Mouse (Mus musculus) G1E (cell line): ENCODE data around the gene Pgap3. TPM values are rescaled to one million over a fixed set of nuclear protein-coding genes. Genes with fewer than 3 reads are reported as not detected.

Experiments
- ATAC-seq: 2 replicates; pipeline ENCODE4 v1.8.0; 2016; ENCODE audit warnings: mild to moderate bottlenecking; ENCODE audit not compliant: insufficient number of reproducible peaks, poor library complexity, low FRiP score, severe bottlenecking; ENCODE audit errors: extremely low read depth
- DNase-seq: peaks from one replicate; pipeline ENCODE4 v3.0.0; 2012; ENCODE audit warnings: low spot score
- H3K27me3 ChIP-seq: 2 replicates; pipeline ENCODE4 v1.6.1; 2012; ENCODE audit warnings: mild to moderate bottlenecking, low read length, inconsistent platforms; ENCODE audit not compliant: insufficient read depth
- H3K36me3 ChIP-seq: replicated peaks from 2 replicates; pipeline ENCODE3; 2012; ENCODE audit warnings: mild to moderate bottlenecking, inconsistent platforms
- H3K4me1 ChIP-seq: 2 replicates; pipeline ENCODE4 v1.6.1; 2012; ENCODE audit warnings: low read depth, low read length, inconsistent platforms, mixed read lengths; ENCODE audit not compliant: insufficient read depth
- H3K4me3 ChIP-seq: 2 replicates; pipeline ENCODE4 v1.5.1; 2012; ENCODE audit warnings: low read depth, mild to moderate bottlenecking, inconsistent platforms, low read length, moderate library complexity, mixed read lengths
- H3K9me3 ChIP-seq: replicated peaks from 2 replicates; pipeline ENCODE4 v1.6.1; 2012; ENCODE audit warnings: inconsistent platforms
- CTCF ChIP-seq: IDR thresholded peaks from 2 replicates; pipeline ENCODE4 v1.5.1; 2012; ENCODE audit warnings: low read depth, low read length, inconsistent platforms, mixed read lengths
- GATA1 ChIP-seq: IDR thresholded peaks from 2 replicates; pipeline ENCODE4 v1.6.1; 2012; ENCODE audit warnings: borderline replicate concordance, low read length, inconsistent platforms, mixed read lengths
- GATA2 ChIP-seq: IDR thresholded peaks from 2 replicates; pipeline ENCODE4 v1.6.1; 2012; ENCODE audit warnings: low read depth, low read length, inconsistent platforms, borderline replicate concordance
- POLR2AphosphoS5 ChIP-seq: IDR thresholded peaks from 2 replicates; pipeline ENCODE4 v1.6.1; 2012; ENCODE audit warnings: low read depth, low read length, inconsistent platforms; ENCODE audit not compliant: insufficient replicate concordance
- TAL1 ChIP-seq: conservative IDR thresholded peaks from 2 replicates; pipeline ENCODE4 v1.6.1; 2012; ENCODE audit warnings: low read depth, low read length, inconsistent platforms, mixed read lengths
- polyA plus RNA-seq: library from polyadenylated mRNA; stranded (reverse); fragments of >175 nt; gene quantifications from 2 replicates; pipeline ENCODE4 v1.2.3, GENCODE M21; 2012
- total RNA-seq, 2 experiments: library from RNA; stranded (forward) in 1 of 2; stranded (reverse) in 1 of 2; fragments of 200-1000 nt in 1 of 2; fragments of >200 nt in 1 of 2; fragmentation: Nextera tagmentation in 1 of 2; gene quantifications; 2 replicates each; pipeline ENCODE4 v1.2.3; 2014 to 2017

Pgap3 gene
- total and polyA plus RNA-seq, 3 experiments = 2.7 to 9.1 (median 7.4) TPM

- no peak for DNase-seq
- peaks cover 56% of the 10 kb centered on the region for H3K27me3 ChIP-seq
Measured at GRCm38 (mm10) chr11:98431743-98432502, 31.6 kb upstream of the Pgap3 start.

GRCm38 (mm10) chr11:98428436-98428835 is 28.1 kb upstream of the Pgap3 start:
- TF ChIP-seq POLR2AphosphoS5 (no peak), GATA2 (no peak), CTCF (no peak)
- peaks cover 56% of the 10 kb centered on the region for H3K27me3 ChIP-seq

More at GRCm38 (mm10) chr11:98431743-98432502, 31.6 kb upstream of the Pgap3 start:
- no peak for TF ChIP-seq GATA1
- no peak for TF ChIP-seq POLR2AphosphoS5
- TF ChIP-seq GATA2 = no peak
- TF ChIP-seq TAL1 = no peak
- TF ChIP-seq CTCF = no peak
- Histone ChIP-seq H3K4me3 (no peak overlapping the region), H3K9me3 (no peaks in the 10 kb centered on the region), H3K36me3 (peaks cover 8% of the 10 kb centered on the region), H3K4me1 (0 out of 2 replicates have a peak, but pooled peaks cover 3% of the 10 kb centered on the region)
- no peak for ATAC-seq

GRCm38 (mm10) chr11:98426592-98426991 is 26.3 kb upstream of the Pgap3 start:
- no peaks in the 10 kb centered on the region for H3K36me3 ChIP-seq
- H3K4me3 ChIP-seq = no peak overlapping the region
- H3K4me1 ChIP-seq = no peaks in the 10 kb centered on the region
- TF ChIP-seq GATA1 (no peak), POLR2AphosphoS5 (no peak), TAL1 (no peak), CTCF (no peak), GATA2 (no peak)
- DNase-seq (no peak), ATAC-seq (no peak)
- peaks cover 52% of the 10 kb centered on the region for H3K27me3 ChIP-seq
- no peaks in the 10 kb centered on the region for H3K9me3 ChIP-seq

More at GRCm38 (mm10) chr11:98428436-98428835, 28.1 kb upstream of the Pgap3 start:
- Histone ChIP-seq H3K4me3 (no peak overlapping the region), H3K4me1 (0 out of 2 replicates have a peak, but pooled peaks cover 3% of the 10 kb centered on the region), H3K36me3 (no peaks in the 10 kb centered on the region), H3K9me3 (no peaks in the 10 kb centered on the region)
- DNase-seq = no peak
- no peak for ATAC-seq

- H3K9me3 ChIP-seq = no peaks in the 10 kb centered on the region
- no peak overlapping the region for H3K4me3 ChIP-seq
- DNase-seq (no peak), ATAC-seq (no peak)
- H3K27me3 ChIP-seq = peaks cover 44% of the 10 kb centered on the region
- peaks cover 3% of the 10 kb centered on the region; the same call in 1 of the 2 replicates for H3K4me1 ChIP-seq
- TF ChIP-seq GATA2 (no peak), POLR2AphosphoS5 (no peak), GATA1 (no peak), CTCF (no peak), TAL1 (no peak)
- H3K36me3 ChIP-seq = no peaks in the 10 kb centered on the region
Measured at GRCm38 (mm10) chr11:98418939-98419547, 18.8 kb upstream of the Pgap3 start.

- ATAC-seq (no peak), DNase-seq (no peak)
- TF ChIP-seq TAL1 (no peak), POLR2AphosphoS5 (no peak), CTCF (no peak), GATA1 (no peak), GATA2 (no peak)
- no peak overlapping the region for H3K4me3 ChIP-seq
- peaks cover 52% of the 10 kb centered on the region for H3K27me3 ChIP-seq
- no peaks in the 10 kb centered on the region for H3K36me3 ChIP-seq
- H3K9me3 ChIP-seq = no peaks in the 10 kb centered on the region
- H3K4me1 ChIP-seq = peaks cover 3% of the 10 kb centered on the region; the same call in 1 of the 2 replicates
Measured at GRCm38 (mm10) chr11:98418273-98418672, 18.0 kb upstream of the Pgap3 start.

GRCm38 (mm10) chr11:98417074-98417473 is 16.8 kb upstream of the Pgap3 start:
- no peak overlapping the region for H3K4me3 ChIP-seq
- peaks cover 57% of the 10 kb centered on the region for H3K27me3 ChIP-seq
- no peaks in the 10 kb centered on the region for H3K36me3 ChIP-seq
- DNase-seq (no peak), ATAC-seq (no peak)
- TF ChIP-seq TAL1 = no peak
- H3K9me3 ChIP-seq = no peaks in the 10 kb centered on the region
- H3K4me1 ChIP-seq = peaks cover 6% of the 10 kb centered on the region; the same call in 1 of the 2 replicates
